In genomic region chr8:84340671-84341070, GRCm38 (mm10) we compare ENCODE assay signal across 15 mouse cellular contexts. TPM values are rescaled to one million over a fixed set of nuclear protein-coding genes. Genes with fewer than 3 reads are reported as not detected.
DNase-seq lines count a peak whose midpoint lies in the region; ATAC-seq and TF ChIP-seq lines count a peak whose summit lies in the region.
"Had no signal": no experiment of that assay in that cellular context is flagged by ENCODE, and none has a peak within 500 bp of the region (broad histone marks: within the 10 kb centered on the region; RNA-seq: fewer than 3 reads in every experiment).

No protein-coding gene starts in this region.

- H3K4me1 ChIP-seq in embryonic facial prominence, embryonic 11.5 days (ENCODE audit: control insufficient read depth, insufficient read depth, low read length), result no peaks in the 10 kb centered on the region
- H3K4me1 ChIP-seq in embryonic facial prominence, embryonic 10.5 days, result peaks cover 6% of the 10 kb centered on the region; the same call in 1 of the 2 replicates
- H3K4me1 ChIP-seq in cerebellum, adult 2 months (ENCODE audit: control insufficient read depth, insufficient read depth, low read length), result peaks cover 32% of the 10 kb centered on the region

- H3K4me2 ChIP-seq in embryonic facial prominence, embryonic 11.5 days (ENCODE audit: low read depth, low read length), result no peak overlapping the region
- H3K4me2 ChIP-seq: heart, embryonic 11.5 days; liver, embryonic 11.5 days had no signal

- 3% methylated on average over 2 of the region's 2 CpGs for whole genome bisulfite sequencing in embryonic facial prominence, embryonic 11.5 days
- 10% methylated on average over 2 of the region's 2 CpGs for WGBS in embryonic facial prominence, embryonic 10.5 days
- WGBS in cerebellum, adult 2 months, result 0% methylated on average over 2 of the region's 2 CpGs

- no peak for ATAC-seq in embryonic facial prominence, embryonic 11.5 days (replicated peaks; ENCODE audit: insufficient number of reproducible peaks, low FRiP score, low TSS enrichment, low read depth)
- ATAC-seq: CD4-positive, CD25-positive, alpha-beta regulatory T cell, adult 4 months had no signal

- no peak overlapping the region for H3K9ac ChIP-seq in embryonic facial prominence, embryonic 11.5 days (replicated peaks; ENCODE audit: low read length)

- peaks cover 21% of the 10 kb centered on the region for H3K27me3 ChIP-seq in embryonic facial prominence, embryonic 11.5 days (ENCODE audit: control insufficient read depth, insufficient read depth, low read length)
- H3K27me3 ChIP-seq in embryonic facial prominence, embryonic 10.5 days (replicated peaks; ENCODE audit: low read depth, poor library complexity, severe bottlenecking), result peaks cover 45% of the 10 kb centered on the region
- H3K27me3 ChIP-seq in cerebellum, adult 2 months (ENCODE audit: control insufficient read depth, insufficient read depth, low read length), result no peaks in the 10 kb centered on the region

- H3K9me3 ChIP-seq in embryonic facial prominence, embryonic 11.5 days (replicated peaks; ENCODE audit: control insufficient read depth, low read length), result no peaks in the 10 kb centered on the region
- no peaks in the 10 kb centered on the region for H3K9me3 ChIP-seq in embryonic facial prominence, embryonic 10.5 days

- TF ChIP-seq POLR2A in cerebellum, adult 2 months (IDR thresholded peaks at IDR 0.05; ENCODE audit: borderline replicate concordance, insufficient read depth, low read length), result no peak

- no peak for TF ChIP-seq CTCF in cerebellum, adult 2 months (IDR thresholded peaks at IDR 0.05; ENCODE audit: borderline replicate concordance, insufficient read depth, low read depth, low read length)

- DNase-seq in embryonic facial prominence, embryonic 11.5 days (ENCODE audit: low spot score), result peak; percentile 7
- no peak for DNase-seq in embryonic facial prominence, embryonic 10.5 days (ENCODE audit: low spot score)
- peak; percentile 26 for DNase-seq in R1 (ENCODE audit: low read depth, low spot score)
- DNase-seq in cerebellum, adult 2 months, result peak; percentile 57 to 70
- DNase-seq in kidney, adult 9 months, result peak; percentile 30
- DNase-seq in layer of hippocampus, adult 11-12 months (ENCODE audit: low spot score), result no peak
- no peak for DNase-seq in layer of hippocampus, adult 18-20 months (ENCODE audit: low spot score in 2 of 2)
- DNase-seq in urinary bladder, postnatal 14 days (ENCODE audit: low spot score), result no peak
- DNase-seq: gastrocnemius, postnatal 25 days; heart, postnatal 36 days; lung, postnatal 10 days had no signal

- H3K27ac ChIP-seq in embryonic facial prominence, embryonic 11.5 days (replicated peaks; ENCODE audit: low read depth, low read length), result no peak overlapping the region
- H3K27ac ChIP-seq in embryonic facial prominence, embryonic 10.5 days (replicated peaks), result no peak overlapping the region
- no peak overlapping the region for H3K27ac ChIP-seq in cerebellum, adult 2 months (ENCODE audit: insufficient read depth, low read length)
- H3K27ac ChIP-seq: layer of hippocampus, adult 2 months had no signal

- no peaks in the 10 kb centered on the region for H3K36me3 ChIP-seq in embryonic facial prominence, embryonic 11.5 days (replicated peaks; ENCODE audit: control insufficient read depth, insufficient read depth, low read depth, low read length)
- no peaks in the 10 kb centered on the region for H3K36me3 ChIP-seq in embryonic facial prominence, embryonic 10.5 days (replicated peaks)

- H3K4me3 ChIP-seq in embryonic facial prominence, embryonic 11.5 days (ENCODE audit: low read depth, low read length), result no peak overlapping the region
- no peak overlapping the region for H3K4me3 ChIP-seq in embryonic facial prominence, embryonic 10.5 days
- H3K4me3 ChIP-seq in cerebellum, adult 2 months (replicated peaks; ENCODE audit: insufficient read depth, low read depth, low read length), result peak overlapping the region; percentile 95
- H3K4me3 ChIP-seq: layer of hippocampus, adult 2 months had no signal

RNA-seq across cellular contexts. Expression of gene Cacna1a, which starts 47.6 kb away (rescaled TPM):
- polyA plus RNA-seq in embryonic facial prominence, embryonic 11.5 days (2014; fragmentation: Nextera tagmentation; extraction: Ambion mirVana), result 4.9 and 6.0 TPM in 2 replicates
- 4.4 and 5.5 TPM in 2 replicates for polyA plus RNA-seq in embryonic facial prominence, embryonic 10.5 days (2016; fragmentation: Nextera tagmentation; extraction: Ambion mirVana)
- polyA plus RNA-seq in cerebellum, adult 2 months (2012; rRNA removed), result 220 and 260 TPM in 2 replicates
- 100 to 1,000 TPM; 156 to 184 TPM for total RNA-seq in layer of hippocampus, adult 18-20 months (2021)

Comparison
In these comparisons a context has a peak if more than half of its experiments do, and no peak if none do; other contexts are left out.
1. DNase-seq: peak in embryonic facial prominence, embryonic 11.5 days (single experiment), R1 (single experiment), cerebellum, adult 2 months (2 of 2) and kidney, adult 9 months (single experiment); none in embryonic facial prominence, embryonic 10.5 days (single experiment), layer of hippocampus, adult 11-12 months (single experiment), layer of hippocampus, adult 18-20 months (0 of 2) and urinary bladder, postnatal 14 days (single experiment).
2. RNA of gene Cacna1a, which starts 47.6 kb away (polyA plus RNA-seq): 220 to 260 TPM in cerebellum, adult 2 months; 4.9 to 6.0 TPM in embryonic facial prominence, embryonic 11.5 days and 4.4 to 5.5 TPM in embryonic facial prominence, embryonic 10.5 days; every median in the first group is over 10 times any median in the second.